Mouse (Mus musculus) liver, postnatal 0 days (tissue): ENCODE results near the gene Atrnl1. TPM values are rescaled to one million over a fixed set of nuclear protein-coding genes. Genes with fewer than 3 reads are reported as not detected.
A peak's percentile ranks its signal among the peaks of the same experiment; 100 is the strongest.
"Not testable (repeated sequence)": the region's sequence is repeated elsewhere in the genome, so short reads cannot be mapped to it uniquely, and the experiment has no call there.

Experiments
- ATAC-seq: fragments of 200-750 bp; cut with Nextera tagmentation; 2 replicates; pipeline ENCODE4 v1.8.0; 2017; ENCODE audit warnings: mild to moderate bottlenecking, moderate library complexity
- DNase-seq: peaks from one replicate; pipeline ENCODE4 v3.0.0-alpha.2; 2016
- H3K27ac ChIP-seq: fragments of 300-500 bp; sonication (generic); 2 replicates; pipeline ENCODE4 v1.5.1; 2014; ENCODE audit warnings: antibody characterized with exemption, moderate library complexity, mild to moderate bottlenecking, low read depth
- H3K27me3 ChIP-seq: fragments of 300-500 bp; sonication (generic); 2 replicates; pipeline ENCODE4 v1.6.1; 2014; ENCODE audit warnings: low read length, control low read depth, mixed read lengths; ENCODE audit not compliant: insufficient read depth
- H3K36me3 ChIP-seq: fragments of 300-500 bp; sonication (generic); replicated peaks from 2 replicates; pipeline ENCODE4 v1.6.1; 2014; ENCODE audit warnings: mild to moderate bottlenecking, control low read depth, low read length, moderate library complexity, mixed read lengths; ENCODE audit not compliant: insufficient read depth
- H3K4me1 ChIP-seq: fragments of 300-500 bp; sonication (generic); 2 replicates; pipeline ENCODE4 v1.6.1; 2014; ENCODE audit warnings: antibody characterized with exemption, mild to moderate bottlenecking, control low read depth; ENCODE audit not compliant: insufficient read depth
- H3K4me2 ChIP-seq: fragments of 300-500 bp; sonication (generic); 2 replicates; pipeline ENCODE4 v1.6.1; 2014; ENCODE audit warnings: low read depth, mild to moderate bottlenecking, low read length, moderate library complexity, mixed read lengths
- H3K4me3 ChIP-seq: fragments of 300-500 bp; sonication (generic); 2 replicates; pipeline ENCODE4 v1.5.1; 2014; ENCODE audit warnings: low read depth, low read length
- H3K9ac ChIP-seq: fragments of 300-500 bp; sonication (generic); replicated peaks from 2 replicates; pipeline ENCODE4 v1.6.1; 2014; ENCODE audit warnings: mild to moderate bottlenecking, moderate library complexity
- H3K9me3 ChIP-seq: fragments of 300-500 bp; sonication (generic); 2 replicates; pipeline ENCODE4 v1.6.1; 2016; ENCODE audit warnings: mild to moderate bottlenecking, control low read depth, low read length, mixed read lengths
- CTCF ChIP-seq: sonication (generic); IDR thresholded peaks from 2 replicates; pipeline ENCODE4 v1.5.1; 2016; ENCODE audit warnings: antibody characterized with exemption, low read depth
- EP300 ChIP-seq: IDR thresholded peaks from 2 replicates; pipeline ENCODE4 v1.6.1; 2016; ENCODE audit warnings: antibody characterized with exemption, low read depth, mild to moderate bottlenecking
- WGBS: fragments of 180-500 bp; shearing (Covaris S2); extraction: QIAGEN DNeasy Blood & Tissue Kit; methylation state at CpG from one replicate; pipeline ENCODE4 v1.1.7; 2014; ENCODE audit not compliant: insufficient replicate concordance; 5-methylcytosine and 5-hydroxymethylcytosine counted together
- polyA plus RNA-seq: library from polyadenylated mRNA; unstranded; fragments of >200 nt; fragmentation: Nextera tagmentation; extraction: Ambion mirVana; gene quantifications from 2 replicates; pipeline ENCODE4 v1.2.1, GENCODE M21; 2015

Atrnl1 gene
- polyA plus RNA-seq, 1 experiment from 2014 or later, result 0.70 TPM

- TF ChIP-seq EP300, result no peak
- TF ChIP-seq CTCF, result no peak
- DNase-seq (no peak), ATAC-seq (no peak)
- no peaks in the 10 kb centered on the region for H3K27me3 ChIP-seq
- no peak overlapping the region for H3K9ac ChIP-seq
- no peaks in the 10 kb centered on the region; the same call in 1 of the 2 replicates for H3K9me3 ChIP-seq
- WGBS, result 87% methylated on average over 9 of the region's 9 CpGs
- no peaks in the 10 kb centered on the region for H3K4me1 ChIP-seq
- no peak overlapping the region for H3K27ac ChIP-seq
- H3K4me3 ChIP-seq, result no peak overlapping the region
- H3K36me3 ChIP-seq, result no peaks in the 10 kb centered on the region
- H3K4me2 ChIP-seq, result no peak overlapping the region
Measured at GRCm38 (mm10) chr19:57838546-57838945, 227.7 kb downstream of the Atrnl1 start.

GRCm38 (mm10) chr19:57849915-57850314 is 239.1 kb downstream of the Atrnl1 start:
- 77% methylated on average over 6 of the region's 7 CpGs for WGBS
- H3K9ac ChIP-seq, result no peak overlapping the region
- TF ChIP-seq CTCF (no peak), EP300 (no peak)
- H3K4me1 ChIP-seq, result no peaks in the 10 kb centered on the region
- no peaks in the 10 kb centered on the region for H3K27me3 ChIP-seq
- H3K27ac ChIP-seq, result no peak overlapping the region
- no peaks in the 10 kb centered on the region for H3K9me3 ChIP-seq
- DNase-seq, result no peak
- no peaks in the 10 kb centered on the region for H3K36me3 ChIP-seq
- no peak overlapping the region for H3K4me2 ChIP-seq
- ATAC-seq, result no peak
- H3K4me3 ChIP-seq, result no peak overlapping the region

GRCm38 (mm10) chr19:57868350-57868749 is 257.5 kb downstream of the Atrnl1 start:
- H3K9ac ChIP-seq, result no peak overlapping the region
- no peaks in the 10 kb centered on the region for H3K36me3 ChIP-seq
- H3K4me3 ChIP-seq, result no peak overlapping the region
- 79% methylated on average over 4 of the region's 4 CpGs for WGBS
- no peak for DNase-seq
- no peaks in the 10 kb centered on the region for H3K27me3 ChIP-seq
- TF ChIP-seq EP300 (no peak), CTCF (no peak)
- H3K4me1 ChIP-seq, result no peaks in the 10 kb centered on the region; the same call in 1 of the 2 replicates
- no peak overlapping the region for H3K27ac ChIP-seq
- no peak overlapping the region for H3K4me2 ChIP-seq
- ATAC-seq, result no peak
- H3K9me3 ChIP-seq, result no peaks in the 10 kb centered on the region

- TF ChIP-seq EP300, result no peak
- no peak for TF ChIP-seq CTCF
- H3K4me3 ChIP-seq, result no peak overlapping the region
- DNase-seq (no peak), ATAC-seq (no peak)
- H3K9ac ChIP-seq, result no peak overlapping the region
- no peaks in the 10 kb centered on the region for H3K27me3 ChIP-seq
- no peak overlapping the region for H3K4me2 ChIP-seq
- no peaks in the 10 kb centered on the region for H3K9me3 ChIP-seq
- WGBS, result 72% methylated on average over 13 of the region's 13 CpGs
- no peaks in the 10 kb centered on the region for H3K36me3 ChIP-seq
- H3K4me1 ChIP-seq, result no peaks in the 10 kb centered on the region; the same call in 1 of the 2 replicates
- no peak overlapping the region for H3K27ac ChIP-seq
Measured at GRCm38 (mm10) chr19:57870871-57871270, 260.0 kb downstream of the Atrnl1 start.

- 84% methylated on average over 6 of the region's 6 CpGs for WGBS
- Histone ChIP-seq H3K9ac (no peak overlapping the region), H3K27ac (no peak overlapping the region), H3K36me3 (no peaks in the 10 kb centered on the region), H3K4me3 (no peak overlapping the region), H3K9me3 (no peaks in the 10 kb centered on the region), H3K4me2 (no peak overlapping the region), H3K27me3 (no peaks in the 10 kb centered on the region), H3K4me1 (no peaks in the 10 kb centered on the region)
- no peak for ATAC-seq
- DNase-seq, result no peak
- TF ChIP-seq EP300 (no peak), CTCF (peak; percentile 53)
Measured at GRCm38 (mm10) chr19:57876057-57876456, 265.2 kb downstream of the Atrnl1 start.

- peak; percentile 55 for DNase-seq
- ATAC-seq, result peak; percentile 77
- H3K27me3 ChIP-seq, result no peaks in the 10 kb centered on the region
- 87% methylated on average over 4 of the region's 4 CpGs for WGBS
- no peaks in the 10 kb centered on the region for H3K4me1 ChIP-seq
- H3K4me2 ChIP-seq, result no peak overlapping the region
- H3K4me3 ChIP-seq, result no peak overlapping the region
- no peaks in the 10 kb centered on the region for H3K36me3 ChIP-seq
- no peak for TF ChIP-seq EP300
- TF ChIP-seq CTCF, result no peak
- no peaks in the 10 kb centered on the region for H3K9me3 ChIP-seq
- H3K9ac ChIP-seq, result no peak overlapping the region
- no peak overlapping the region for H3K27ac ChIP-seq
Measured at GRCm38 (mm10) chr19:57877343-57877742, 266.5 kb downstream of the Atrnl1 start.

GRCm38 (mm10) chr19:57878583-57878982 is 267.7 kb downstream of the Atrnl1 start:
- ATAC-seq (no peak), DNase-seq (no peak)
- no peaks in the 10 kb centered on the region for H3K27me3 ChIP-seq
- no peaks in the 10 kb centered on the region for H3K36me3 ChIP-seq
- H3K4me2 ChIP-seq, result no peak overlapping the region
- no peak for TF ChIP-seq EP300
- no peak for TF ChIP-seq CTCF
- H3K4me3 ChIP-seq, result no peak overlapping the region
- no peaks in the 10 kb centered on the region for H3K9me3 ChIP-seq
- 71% methylated on average over 9 of the region's 9 CpGs for WGBS
- no peaks in the 10 kb centered on the region for H3K4me1 ChIP-seq
- no peak overlapping the region for H3K27ac ChIP-seq
- H3K9ac ChIP-seq, result no peak overlapping the region

GRCm38 (mm10) chr19:57879841-57880240 is 269.0 kb downstream of the Atrnl1 start:
- WGBS, result 67% methylated on average over 1 of the region's 1 CpGs
- not testable (repeated sequence) for H3K36me3 ChIP-seq, H3K4me2 ChIP-seq, H3K9me3 ChIP-seq, DNase-seq, ATAC-seq, H3K27me3 ChIP-seq, H3K9ac ChIP-seq, H3K4me1 ChIP-seq, H3K27ac ChIP-seq, H3K4me3 ChIP-seq
